Mouse (Mus musculus) cerebellum, adult 11-12 months (tissue): ENCODE measurements at regions not wholly inside any gene's neighbourhood (a gene's known extent, or its start where the extent isn't known, plus 50 kb on each side); places are given as distances from the start of the nearest gene placed in this dataset.

Source experiments
- DNase-seq: peaks from one replicate; pipeline ENCODE4 v3.0.0; 2022

DNA sequence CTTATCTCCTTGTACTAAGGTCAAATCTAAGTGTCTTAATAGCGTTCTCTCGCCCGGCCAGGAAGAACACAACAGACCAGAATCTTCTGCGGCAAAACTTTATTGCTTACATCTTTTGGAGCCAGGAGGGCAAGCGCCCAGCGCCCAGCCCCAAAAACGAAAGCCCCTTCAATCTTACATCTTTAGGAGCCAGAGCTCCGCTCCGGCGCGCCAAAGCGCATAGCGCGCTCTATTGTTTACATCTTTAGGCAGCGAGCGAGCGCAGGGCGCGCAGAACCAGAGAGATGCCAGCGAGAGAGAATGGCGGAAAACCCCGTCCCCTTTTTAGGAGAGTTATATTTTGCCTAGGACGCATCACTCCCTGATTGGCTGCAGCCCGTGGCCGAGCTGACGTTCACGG lies 373.2 kb upstream of the Gm21477 start:
- peak; percentile 0 for DNase-seq
